Mouse (Mus musculus): ENCODE results near the gene Dlg2. TPM values are rescaled to one million over a fixed set of nuclear protein-coding genes. Genes with fewer than 3 reads are reported as not detected.

The Dlg2 gene
- total RNA-seq, 2 experiments from 2014 or later, result 273 to 318 TPM

GRCm38 (mm10) chr7:92040187-92040586 is 1563.7 kb downstream of the Dlg2 start:
- DNase-seq (ENCODE audit: low spot score in 2 of 2), result no peak

DNA sequence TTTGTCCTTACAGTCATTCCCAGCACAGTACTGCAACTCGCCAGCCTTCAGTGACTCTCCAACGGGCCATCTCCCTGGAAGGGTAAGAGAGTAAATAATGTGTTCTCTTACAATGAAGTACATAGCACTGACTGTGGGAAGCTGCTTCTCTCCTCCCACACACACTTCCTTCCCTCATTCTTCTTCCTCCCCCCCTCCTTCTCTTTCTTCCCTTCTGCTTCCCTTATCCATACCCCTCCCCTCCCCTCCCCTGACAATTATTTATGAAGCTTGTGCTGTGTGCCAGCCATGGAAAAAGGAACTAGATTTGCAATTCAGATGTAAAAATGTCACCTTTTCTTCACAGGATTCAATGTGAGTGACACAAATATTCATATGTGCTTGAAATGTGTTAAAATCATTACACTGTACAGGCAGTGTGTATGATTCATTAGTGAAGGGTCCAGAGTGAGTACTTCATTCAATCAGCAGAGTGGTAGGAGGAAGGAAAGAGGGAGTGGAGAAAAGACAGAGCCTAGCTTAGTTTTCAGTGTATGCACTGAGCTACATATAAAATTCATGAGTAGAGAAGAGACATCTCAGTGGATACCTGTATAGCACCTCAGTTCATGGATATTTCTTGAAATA is 1564.4 kb downstream of the Dlg2 start:
- DNase-seq (ENCODE audit: low spot score in 2 of 2), result no peak

GRCm38 (mm10) chr7:92044966-92045365 is 1568.5 kb downstream of the Dlg2 start:
- DNase-seq (ENCODE audit: low spot score in 2 of 2), result no peak

DNA sequence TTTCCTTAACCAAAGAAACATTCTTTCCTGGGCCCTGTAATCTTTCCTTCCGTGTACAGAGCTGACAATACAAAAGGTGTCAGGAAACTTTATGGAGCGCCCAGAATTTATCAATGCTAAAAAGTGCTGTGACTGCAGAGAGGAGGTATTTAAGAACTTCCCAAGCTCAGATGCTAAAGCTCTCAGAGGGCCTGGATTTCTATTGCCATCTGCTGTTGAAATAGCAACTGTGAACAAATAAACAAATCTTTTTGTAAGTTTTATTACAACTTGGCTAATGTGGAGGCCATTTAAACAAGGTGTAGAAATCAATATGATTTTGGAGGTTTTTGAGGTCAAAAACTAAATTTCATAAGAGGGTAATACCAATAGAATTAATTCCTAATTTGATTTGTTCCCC is 1570.8 kb downstream of the Dlg2 start:
- no peak for DNase-seq (ENCODE audit: low spot score in 2 of 2)

GRCm38 (mm10) chr7:92048876-92049275 is 1572.4 kb downstream of the Dlg2 start:
- DNase-seq (ENCODE audit: low spot score in 2 of 2), result no peak

DNA sequence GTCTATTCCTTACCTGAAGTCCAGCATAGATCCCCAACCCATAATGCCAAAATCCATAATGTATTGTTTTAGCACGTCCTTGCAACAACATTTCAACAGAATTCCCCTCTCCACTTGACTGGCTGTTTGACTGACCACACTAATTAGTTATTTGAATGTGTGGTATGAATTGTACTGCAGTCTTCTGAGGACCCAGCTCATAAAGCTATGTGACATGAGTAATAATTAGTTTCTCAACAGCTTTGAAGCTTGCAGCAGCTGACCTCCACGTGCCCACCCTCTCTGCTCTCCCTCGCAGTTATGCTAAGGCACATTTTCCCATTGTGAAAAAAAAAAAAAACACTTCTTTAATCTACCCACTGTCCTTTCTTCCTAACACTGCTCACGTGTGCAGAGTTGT is 1590.4 kb downstream of the Dlg2 start:
- no peak for DNase-seq (ENCODE audit: low spot score in 2 of 2)

DNA sequence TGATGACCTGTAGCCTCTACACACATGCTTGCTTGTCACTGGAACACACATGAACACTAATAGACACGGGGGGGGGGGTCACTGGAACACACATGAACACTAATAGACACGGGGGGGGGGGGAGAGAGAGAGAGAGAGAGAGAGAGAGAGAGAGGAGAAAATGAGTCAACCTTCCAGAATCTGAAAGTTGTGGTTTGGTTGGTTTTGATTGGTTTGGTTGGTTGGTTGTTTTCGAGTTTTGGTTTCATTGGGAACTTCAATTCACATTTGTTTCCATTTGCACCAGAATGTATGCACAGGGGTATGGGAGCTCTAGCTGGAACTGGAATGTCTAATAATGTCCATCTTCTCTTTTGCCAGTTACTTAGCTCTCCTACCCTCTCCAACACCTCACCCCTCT is 1611.0 kb downstream of the Dlg2 start:
- DNase-seq (ENCODE audit: low spot score in 2 of 2), result no peak

DNA sequence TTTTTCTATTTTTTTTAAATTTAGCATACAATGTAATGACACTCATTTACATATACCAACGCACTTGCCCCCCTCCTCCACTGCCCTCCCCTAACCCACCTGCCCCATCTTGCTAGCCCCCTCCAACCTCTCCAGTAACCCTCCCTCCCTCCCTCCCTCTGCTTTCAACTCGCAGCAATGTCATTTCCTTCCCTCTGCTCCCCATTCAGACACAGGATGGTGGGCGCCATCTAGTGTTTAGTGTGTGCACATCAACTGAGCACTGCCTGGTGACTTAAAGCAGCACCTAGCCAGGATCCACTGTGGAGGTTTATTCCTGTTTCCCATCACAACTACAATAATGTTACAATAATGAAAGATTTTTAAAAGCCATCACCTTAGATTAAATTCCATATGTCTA is 1617.4 kb downstream of the Dlg2 start:
- DNase-seq (ENCODE audit: low spot score in 2 of 2), result peak; percentile 54 to 71

GRCm38 (mm10) chr7:92095198-92095597 is 1618.7 kb downstream of the Dlg2 start:
- no peak for DNase-seq (ENCODE audit: low spot score in 2 of 2)

DNA sequence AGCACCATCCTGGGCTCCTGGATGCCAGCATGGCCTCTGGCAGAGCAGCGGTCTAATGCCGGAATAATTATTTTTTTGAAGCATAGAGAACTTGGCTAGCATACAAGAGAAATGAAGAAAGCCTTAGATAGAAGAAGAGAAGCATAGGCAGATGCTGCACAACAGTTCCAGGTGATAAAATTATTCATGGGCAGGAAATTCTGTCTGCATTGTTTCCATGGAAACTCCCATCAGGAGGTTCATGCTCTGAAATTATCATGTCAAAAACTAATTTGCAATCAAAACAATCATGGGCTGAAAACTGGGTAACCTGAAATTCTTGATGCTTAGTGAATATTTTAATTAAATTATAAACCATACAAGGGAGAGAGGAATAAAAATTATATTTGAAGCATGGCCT is 1624.4 kb downstream of the Dlg2 start:
- no peak for DNase-seq (ENCODE audit: low spot score in 2 of 2)

DNA sequence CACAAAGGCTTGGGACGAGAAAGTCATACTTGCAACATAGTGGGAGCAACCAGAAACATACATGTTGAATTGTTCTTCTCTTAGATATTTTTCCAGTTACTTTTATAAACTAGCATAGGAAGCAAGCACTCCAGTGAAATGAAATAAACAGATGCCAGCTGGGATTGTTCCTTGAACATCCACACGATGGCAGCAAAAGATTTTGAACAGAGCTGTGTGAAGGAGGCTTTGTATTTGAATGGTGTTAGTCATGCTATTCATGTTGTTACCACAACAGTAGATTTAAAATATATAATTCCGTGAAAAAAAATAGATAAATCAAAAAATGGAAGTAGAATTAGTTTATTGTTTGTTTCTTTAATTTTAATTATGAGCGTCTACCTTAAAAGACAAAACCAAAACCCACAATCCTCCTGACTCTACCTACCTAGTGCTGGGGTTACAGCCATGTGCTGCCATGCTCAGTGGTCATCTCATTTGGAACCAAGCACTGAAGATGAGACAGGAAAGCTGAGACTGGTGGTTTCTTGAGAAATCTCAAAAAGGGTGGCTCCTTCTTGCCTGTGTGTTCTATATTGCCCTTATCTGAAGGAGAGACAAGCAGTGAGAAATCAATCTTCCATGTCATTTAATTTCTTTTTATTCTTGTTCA is 1626.5 kb downstream of the Dlg2 start:
- DNase-seq (ENCODE audit: low spot score in 2 of 2), result peak; percentile 61 to 86

DNA sequence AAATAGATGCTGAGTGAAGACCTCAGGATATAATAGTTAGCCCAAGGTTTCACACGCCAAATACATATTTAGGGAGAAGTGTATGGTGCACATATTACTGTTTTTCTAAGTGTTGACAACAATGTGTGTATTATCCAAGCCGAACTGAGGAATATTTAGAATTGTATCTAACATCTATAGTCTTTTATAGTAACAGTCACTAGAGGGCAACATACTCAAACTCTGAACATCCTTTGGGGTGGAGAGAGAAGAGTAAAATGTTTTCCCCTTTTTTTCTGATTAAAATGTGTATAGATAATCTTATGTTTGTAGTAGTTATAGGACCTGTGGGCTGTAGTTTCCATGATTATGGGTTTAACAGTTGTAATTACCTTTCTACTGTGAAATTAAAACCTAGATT is 1629.0 kb downstream of the Dlg2 start:
- no peak for DNase-seq (ENCODE audit: low spot score in 2 of 2)

- no peak for DNase-seq (ENCODE audit: low spot score in 2 of 2)
These were observed 1629.5 kb downstream of the Dlg2 start for GRCm38 (mm10) chr7:92105956-92106355.

DNA sequence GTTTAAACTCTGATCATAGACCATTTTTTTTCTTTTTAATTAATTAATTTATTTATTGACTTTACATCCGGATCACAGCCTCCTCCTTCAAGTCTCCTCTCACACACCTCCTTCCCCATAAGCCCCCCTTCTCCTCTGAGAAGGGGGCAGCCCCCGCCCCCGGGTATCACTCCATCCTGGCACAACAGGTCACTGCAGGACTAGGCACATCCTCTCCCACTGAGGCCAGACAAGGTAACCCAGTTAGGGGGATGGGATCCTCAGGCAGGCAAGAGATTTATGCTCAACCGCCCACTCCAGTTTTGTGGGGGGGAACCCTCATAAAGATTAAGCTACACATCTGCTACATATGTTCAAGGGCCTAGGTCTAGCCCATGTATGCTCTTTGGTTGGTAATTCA is 1636.6 kb downstream of the Dlg2 start:
- DNase-seq (ENCODE audit: low spot score in 2 of 2), result no peak

DNA sequence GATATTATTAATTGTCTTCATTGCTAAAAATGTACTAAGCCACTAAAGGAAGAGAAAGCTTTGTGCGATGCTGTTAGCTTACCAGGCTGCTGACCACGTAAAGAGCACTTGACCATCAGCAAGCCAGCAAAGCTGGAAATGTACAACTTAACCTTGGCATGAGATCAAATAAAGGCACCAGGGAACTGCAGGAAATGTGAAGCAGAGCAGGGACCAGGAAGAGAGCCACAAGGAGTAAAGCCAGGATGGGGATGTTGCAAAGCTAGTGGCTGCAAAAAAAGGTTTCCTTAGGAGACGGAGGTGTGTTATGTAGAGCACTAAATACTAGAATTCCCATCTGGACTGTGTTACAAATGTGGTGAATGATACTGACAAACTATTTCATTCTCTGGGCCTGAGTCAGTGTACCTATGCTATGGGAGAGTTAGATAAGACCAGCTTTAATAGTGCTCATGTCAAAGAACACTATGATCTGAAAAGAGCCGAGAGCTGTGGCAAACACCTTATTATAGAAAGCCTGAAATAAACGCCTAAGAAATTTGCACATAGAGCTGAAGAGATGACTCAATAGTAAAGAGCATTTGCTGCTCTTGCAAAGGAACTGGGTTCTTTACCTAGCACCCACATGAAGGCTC is 1638.9 kb downstream of the Dlg2 start:
- DNase-seq (ENCODE audit: low spot score in 2 of 2), result no peak

DNA sequence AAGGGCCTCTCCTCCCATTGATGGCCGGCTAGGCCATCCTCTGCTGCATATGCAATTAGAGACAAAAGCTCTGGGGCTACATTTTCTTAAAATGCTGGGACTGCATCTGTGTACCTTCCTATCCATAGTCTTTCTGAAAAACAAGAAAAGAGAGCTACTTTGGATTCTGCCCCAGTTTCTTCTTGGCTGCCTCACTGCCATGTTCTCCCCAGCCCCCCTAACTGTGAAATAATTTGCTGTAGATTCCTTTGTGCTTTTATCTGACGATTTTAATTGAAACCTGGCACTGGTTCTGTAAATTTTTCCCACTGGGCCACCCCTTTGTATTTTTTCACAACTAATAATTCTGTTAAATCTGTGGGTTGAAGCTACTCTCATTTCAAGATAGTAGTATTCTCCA is 1646.8 kb downstream of the Dlg2 start:
- DNase-seq (ENCODE audit: low spot score in 2 of 2), result no peak

- no peak for DNase-seq (ENCODE audit: low spot score in 2 of 2)
These were observed 1649.4 kb downstream of the Dlg2 start for GRCm38 (mm10) chr7:92125886-92126285.

GRCm38 (mm10) chr7:92134301-92134700 is 1657.8 kb downstream of the Dlg2 start:
- DNase-seq (ENCODE audit: low spot score in 2 of 2), result no peak

DNA sequence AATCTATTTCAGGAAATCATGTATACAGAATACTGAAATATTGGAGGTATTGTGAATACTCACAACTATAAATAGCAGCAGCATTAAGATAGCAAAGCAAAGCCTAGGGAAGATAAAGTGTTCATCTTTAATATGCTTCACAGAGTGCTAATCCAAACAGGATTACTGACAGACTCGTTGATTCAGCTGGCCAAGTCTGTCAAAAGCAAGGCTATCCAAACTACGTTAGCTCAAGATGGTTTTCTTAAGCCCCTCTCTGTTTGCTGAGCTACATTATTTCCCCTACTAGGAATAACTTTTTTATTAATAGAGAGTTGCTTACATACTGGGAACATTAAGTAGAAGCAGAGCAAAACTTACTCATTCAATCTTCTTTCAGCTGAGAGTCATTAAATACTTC is 1659.2 kb downstream of the Dlg2 start:
- no peak for DNase-seq (ENCODE audit: low spot score in 2 of 2)

- DNase-seq (ENCODE audit: low spot score in 2 of 2), result no peak
These were observed 1663.8 kb downstream of the Dlg2 start for GRCm38 (mm10) chr7:92140051-92140817.

DNA sequence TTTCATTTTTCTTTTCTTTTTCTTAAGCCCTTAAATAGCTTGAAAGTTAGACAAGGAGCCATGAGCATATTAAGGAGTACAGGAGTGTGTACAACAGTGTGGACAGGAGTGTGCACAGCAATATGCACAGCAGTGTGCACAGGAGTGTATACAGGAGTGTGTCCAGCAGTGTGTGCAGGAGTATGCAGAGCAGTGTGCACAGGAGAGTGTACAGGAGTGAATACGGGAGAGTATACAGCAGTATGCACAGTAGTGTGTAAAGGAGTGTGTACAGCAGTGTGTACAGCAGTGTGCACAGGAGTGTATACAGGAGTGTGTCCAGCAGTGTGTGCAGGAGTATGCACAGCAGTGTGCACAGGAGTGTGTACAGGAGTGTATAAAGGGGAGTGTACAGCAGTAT is 1671.0 kb downstream of the Dlg2 start:
- DNase-seq (ENCODE audit: low spot score in 2 of 2), result no peak

GRCm38 (mm10) chr7:92150768-92151167 is 1674.3 kb downstream of the Dlg2 start:
- DNase-seq (ENCODE audit: low spot score in 2 of 2), result no peak

Measured in layer of hippocampus, postnatal 14 days (tissue).